Mouse (Mus musculus) neural tube, embryonic 13.5 days (tissue): ENCODE results near the gene Tnfsf10. TPM values are rescaled to one million over a fixed set of nuclear protein-coding genes. Genes with fewer than 3 reads are reported as not detected.
A peak's percentile ranks its signal among the peaks of the same experiment; 100 is the strongest.
"Not testable (repeated sequence)": the region's sequence is repeated elsewhere in the genome, so short reads cannot be mapped to it uniquely, and the experiment has no call there.

Experiments
- ATAC-seq: fragments of 200-750 bp; cut with Nextera tagmentation; 2 replicates; pipeline ENCODE4 v1.8.0; 2017; ENCODE audit warnings: low read depth, mild to moderate bottlenecking, moderate TSS enrichment, moderate library complexity
- H3K27ac ChIP-seq: fragments of 300-500 bp; sonication (generic); replicated peaks from 2 replicates; pipeline ENCODE4 v1.5.1; 2015; ENCODE audit warnings: moderate library complexity, mild to moderate bottlenecking, inconsistent platforms
- H3K27me3 ChIP-seq: fragments of 300-500 bp; sonication (generic); 2 replicates; pipeline ENCODE4 v1.6.1; 2015; ENCODE audit warnings: mild to moderate bottlenecking, inconsistent platforms
- H3K36me3 ChIP-seq: fragments of 300-500 bp; sonication (generic); 2 replicates; pipeline ENCODE4 v1.6.1; 2015; ENCODE audit warnings: mild to moderate bottlenecking, inconsistent platforms
- H3K4me1 ChIP-seq: fragments of 300-500 bp; sonication (generic); replicated peaks from 2 replicates; pipeline ENCODE4 v1.6.1; 2015; ENCODE audit warnings: inconsistent platforms
- H3K4me2 ChIP-seq: fragments of 300-500 bp; sonication (generic); 2 replicates; pipeline ENCODE4 v1.6.1; 2015; ENCODE audit warnings: inconsistent platforms, mild to moderate bottlenecking, moderate library complexity
- H3K4me3 ChIP-seq: fragments of 300-500 bp; sonication (generic); 2 replicates; pipeline ENCODE4 v1.5.1; 2015; ENCODE audit warnings: mild to moderate bottlenecking, inconsistent platforms
- H3K9ac ChIP-seq: fragments of 300-500 bp; sonication (generic); 2 replicates; pipeline ENCODE4 v1.6.1; 2015; ENCODE audit warnings: moderate library complexity, mild to moderate bottlenecking, inconsistent platforms
- H3K9me3 ChIP-seq: fragments of 300-500 bp; sonication (generic); 2 replicates; pipeline ENCODE4 v1.6.1; 2016; ENCODE audit warnings: inconsistent platforms
- WGBS: fragments of 180-500 bp; shearing (Covaris S2); methylation state at CpG from one replicate; pipeline ENCODE4 v1.1.7; 2015; 5-methylcytosine and 5-hydroxymethylcytosine counted together
- polyA plus RNA-seq: library from polyadenylated mRNA; unstranded; fragments of >200 nt; fragmentation: Nextera tagmentation; extraction: Ambion mirVana; gene quantifications from 2 replicates; pipeline ENCODE4 v1.2.1, GENCODE M21; 2015

The Tnfsf10 gene
- polyA plus RNA-seq = not detected in 2 replicates

GRCm38 (mm10) chr3:27316559-27317287 is at the start of gene Tnfsf10:
Gene Tnfsf10 (plus strand): TSS chr3:27317028.
- Histone ChIP-seq H3K36me3 (no peaks in the 10 kb centered on the region), H3K9ac (no peak within 1 kb of the TSS), H3K27ac (no peak within 1 kb of the TSS), H3K27me3 (no peaks in the 10 kb centered on the region), H3K9me3 (no peaks in the 10 kb centered on the region), H3K4me2 (no peak within 1 kb of the TSS), H3K4me3 (no peak within 1 kb of the TSS), H3K4me1 (0 out of 2 replicates have a peak, but pooled peaks cover 5% of the 10 kb centered on the region)
- ATAC-seq = no peak
- WGBS = 72% methylated on average over 9 of the region's 9 CpGs

- no peaks in the 10 kb centered on the region for H3K36me3 ChIP-seq
- H3K4me3 ChIP-seq = no peak overlapping the region
- no peak overlapping the region for H3K4me2 ChIP-seq
- no peak overlapping the region for H3K27ac ChIP-seq
- no peaks in the 10 kb centered on the region for H3K9me3 ChIP-seq
- WGBS = 94% methylated on average over 5 of the region's 5 CpGs
- no peaks in the 10 kb centered on the region for H3K4me1 ChIP-seq
- ATAC-seq = no peak
- H3K27me3 ChIP-seq = no peaks in the 10 kb centered on the region
- H3K9ac ChIP-seq = no peak overlapping the region
Measured at GRCm38 (mm10) chr3:27267327-27267726, 49.5 kb upstream of the Tnfsf10 start.

- Histone ChIP-seq H3K4me2 (no peak overlapping the region), H3K9ac (no peak overlapping the region), H3K4me1 (peaks cover 2% of the 10 kb centered on the region; the same call in 1 of the 2 replicates), H3K27ac (no peak overlapping the region), H3K9me3 (no peaks in the 10 kb centered on the region), H3K4me3 (no peak overlapping the region), H3K27me3 (no peaks in the 10 kb centered on the region), H3K36me3 (no peaks in the 10 kb centered on the region)
- ATAC-seq = no peak
- 75% methylated on average over 4 of the region's 4 CpGs for WGBS
Measured at GRCm38 (mm10) chr3:27267887-27268286, 48.9 kb upstream of the Tnfsf10 start.

- no peak for ATAC-seq
Measured at GRCm38 (mm10) chr3:27269151-27269550, 47.7 kb upstream of the Tnfsf10 start.

GRCm38 (mm10) chr3:27270160-27270962 is 46.5 kb upstream of the Tnfsf10 start:
- Histone ChIP-seq H3K4me3 (no peak overlapping the region), H3K4me2 (no peak overlapping the region), H3K9me3 (no peaks in the 10 kb centered on the region), H3K27ac (no peak overlapping the region; the same call in 1 of the 2 replicates), H3K9ac (no peak overlapping the region), H3K36me3 (no peaks in the 10 kb centered on the region), H3K4me1 (peaks cover 6% of the 10 kb centered on the region; the same call in 1 of the 2 replicates), H3K27me3 (no peaks in the 10 kb centered on the region)
- ATAC-seq = no peak
- WGBS = 35% methylated on average over 11 of the region's 11 CpGs

More at GRCm38 (mm10) chr3:27269151-27269550, 47.7 kb upstream of the Tnfsf10 start:
- whole genome bisulfite sequencing = 77% methylated on average over 4 of the region's 4 CpGs
- H3K36me3 ChIP-seq = no peaks in the 10 kb centered on the region
- peaks cover 6% of the 10 kb centered on the region; the same call in 1 of the 2 replicates for H3K4me1 ChIP-seq
- H3K4me2 ChIP-seq = no peak overlapping the region
- no peaks in the 10 kb centered on the region for H3K27me3 ChIP-seq
- H3K9ac ChIP-seq = no peak overlapping the region
- no peaks in the 10 kb centered on the region for H3K9me3 ChIP-seq
- H3K4me3 ChIP-seq = no peak overlapping the region
- no peak overlapping the region for H3K27ac ChIP-seq

- H3K36me3 ChIP-seq = no peaks in the 10 kb centered on the region
- H3K27me3 ChIP-seq = no peaks in the 10 kb centered on the region
- 0 out of 2 replicates have a peak overlapping the region, but pooled peaks have one; percentile 7 for H3K27ac ChIP-seq
- H3K4me1 ChIP-seq = peaks cover 6% of the 10 kb centered on the region; the same call in 1 of the 2 replicates
- H3K4me2 ChIP-seq = no peak overlapping the region
- ATAC-seq = peak; percentile 63; the same call in 1 of the 2 replicates
- H3K9ac ChIP-seq = no peak overlapping the region
- WGBS = 14% methylated on average over 7 of the region's 7 CpGs
- H3K4me3 ChIP-seq = no peak overlapping the region
- H3K9me3 ChIP-seq = no peaks in the 10 kb centered on the region
Measured at GRCm38 (mm10) chr3:27272926-27273745, 43.7 kb upstream of the Tnfsf10 start.

- not testable (repeated sequence) for H3K4me3 ChIP-seq, ATAC-seq, H3K4me2 ChIP-seq, H3K27ac ChIP-seq, H3K9ac ChIP-seq, H3K9me3 ChIP-seq, H3K27me3 ChIP-seq, H3K36me3 ChIP-seq
- WGBS = 97% methylated on average over 14 of the region's 14 CpGs
- H3K4me1 ChIP-seq = peaks cover 14% of the 10 kb centered on the region
Measured at GRCm38 (mm10) chr3:27279286-27279925, 37.4 kb upstream of the Tnfsf10 start.

- no peak for ATAC-seq
- H3K27me3 ChIP-seq = no peaks in the 10 kb centered on the region
- no peak overlapping the region for H3K9ac ChIP-seq
- 56% methylated on average over 11 of the region's 11 CpGs for WGBS
- H3K4me3 ChIP-seq = no peak overlapping the region
- H3K4me2 ChIP-seq = no peak overlapping the region
- no peaks in the 10 kb centered on the region for H3K9me3 ChIP-seq
- H3K27ac ChIP-seq = no peak overlapping the region
- H3K36me3 ChIP-seq = no peaks in the 10 kb centered on the region
- peaks cover 14% of the 10 kb centered on the region for H3K4me1 ChIP-seq
Measured at GRCm38 (mm10) chr3:27280280-27280749, 36.5 kb upstream of the Tnfsf10 start.

- peaks cover 14% of the 10 kb centered on the region for H3K4me1 ChIP-seq
- peak overlapping the region; percentile 55 for H3K4me2 ChIP-seq
- peak; percentile 68; the same call in 1 of the 2 replicates for ATAC-seq
- no peaks in the 10 kb centered on the region for H3K27me3 ChIP-seq
- no peaks in the 10 kb centered on the region for H3K9me3 ChIP-seq
- no peaks in the 10 kb centered on the region for H3K36me3 ChIP-seq
- peak overlapping the region; percentile 28 for H3K4me3 ChIP-seq
- H3K9ac ChIP-seq = peak overlapping the region; percentile 14; the same call in 1 of the 2 replicates
- peak overlapping the region; percentile 67 for H3K27ac ChIP-seq
- WGBS = 5% methylated on average over 27 of the region's 27 CpGs
Measured at GRCm38 (mm10) chr3:27283071-27283713, 33.6 kb upstream of the Tnfsf10 start.

- Histone ChIP-seq H3K4me2 (peak overlapping the region; percentile 55), H3K9me3 (no peaks in the 10 kb centered on the region), H3K9ac (no peak overlapping the region), H3K27me3 (no peaks in the 10 kb centered on the region), H3K4me3 (no peak overlapping the region), H3K36me3 (no peaks in the 10 kb centered on the region), H3K4me1 (peaks cover 14% of the 10 kb centered on the region), H3K27ac (no peak overlapping the region)
- ATAC-seq = no peak
- 65% methylated on average over 7 of the region's 7 CpGs for WGBS
Measured at GRCm38 (mm10) chr3:27283796-27284195, 33.0 kb upstream of the Tnfsf10 start.

- H3K4me1 ChIP-seq = peaks cover 14% of the 10 kb centered on the region
- H3K27ac ChIP-seq = no peak overlapping the region
- H3K4me3 ChIP-seq = no peak overlapping the region
- H3K9me3 ChIP-seq = no peaks in the 10 kb centered on the region
- H3K9ac ChIP-seq = no peak overlapping the region
- H3K36me3 ChIP-seq = no peaks in the 10 kb centered on the region
- H3K27me3 ChIP-seq = no peaks in the 10 kb centered on the region
- no peak overlapping the region for H3K4me2 ChIP-seq
- 89% methylated on average over 5 of the region's 5 CpGs for WGBS
- ATAC-seq = no peak
Measured at GRCm38 (mm10) chr3:27284227-27284626, 32.6 kb upstream of the Tnfsf10 start.
